Mouse (Mus musculus): ENCODE results near the gene Gm20388.

- TF ChIP-seq EP300 (IDR thresholded peaks at IDR 0.05; ENCODE audit: low read depth) (no peak), CTCF (IDR thresholded peaks at IDR 0.05; ENCODE audit: low read depth) (no peak)
These were observed 3277.4 kb downstream of the Gm20388 start for GRCm38 (mm10) chr8:123188006-123188405.

Measured in liver, embryonic 14.5 days (tissue).